Mouse (Mus musculus): ENCODE results near the gene Dock1. TPM values are rescaled to one million over a fixed set of nuclear protein-coding genes. Genes with fewer than 3 reads are reported as not detected.

Dock1 gene
- total and polyA plus RNA-seq, 3 experiments = not detected

- ATAC-seq (ENCODE audit: extremely low read depth, insufficient number of reproducible peaks, low FRiP score, poor library complexity, severe bottlenecking) (no peak), DNase-seq (ENCODE audit: low spot score) (no peak)
- Histone ChIP-seq H3K27me3 (ENCODE audit: insufficient read depth, low read length) (no peaks in the 10 kb centered on the region), H3K9me3 (replicated peaks) (peaks cover 63% of the 10 kb centered on the region), H3K4me3 (ENCODE audit: low read depth, low read length) (no peak overlapping the region), H3K4me1 (ENCODE audit: insufficient read depth, low read depth, low read length) (no peaks in the 10 kb centered on the region), H3K36me3 (replicated peaks) (no peaks in the 10 kb centered on the region)
- TF ChIP-seq GATA1 (IDR thresholded peaks at IDR 0.05; ENCODE audit: borderline replicate concordance, low read length) = no peak
- TF ChIP-seq POLR2AphosphoS5 (IDR thresholded peaks at IDR 0.05; ENCODE audit: insufficient replicate concordance, low read depth, low read length) = no peak
- TF ChIP-seq GATA2 (IDR thresholded peaks at IDR 0.05; ENCODE audit: borderline replicate concordance, low read depth, low read length) = no peak
- no peak for TF ChIP-seq TAL1 (conservative IDR thresholded peaks at IDR 0.05; ENCODE audit: low read depth, low read length)
- TF ChIP-seq CTCF (IDR thresholded peaks at IDR 0.05; ENCODE audit: low read depth, low read length) = no peak
Observed at GRCm38 (mm10) chr7:134809241-134809975, 139.0 kb downstream of the Dock1 start.

GRCm38 (mm10) chr7:134818471-134818870 is 148.0 kb downstream of the Dock1 start:
- H3K9me3 ChIP-seq (replicated peaks) = peaks cover 65% of the 10 kb centered on the region
- H3K4me3 ChIP-seq (ENCODE audit: low read depth, low read length) = no peak overlapping the region
- ATAC-seq (ENCODE audit: extremely low read depth, insufficient number of reproducible peaks, low FRiP score, poor library complexity, severe bottlenecking) (no peak), DNase-seq (ENCODE audit: low spot score) (no peak)
- no peaks in the 10 kb centered on the region for H3K4me1 ChIP-seq (ENCODE audit: insufficient read depth, low read depth, low read length)
- TF ChIP-seq TAL1 (conservative IDR thresholded peaks at IDR 0.05; ENCODE audit: low read depth, low read length) (no peak), CTCF (IDR thresholded peaks at IDR 0.05; ENCODE audit: low read depth, low read length) (no peak), POLR2AphosphoS5 (IDR thresholded peaks at IDR 0.05; ENCODE audit: insufficient replicate concordance, low read depth, low read length) (no peak), GATA2 (IDR thresholded peaks at IDR 0.05; ENCODE audit: borderline replicate concordance, low read depth, low read length) (no peak), GATA1 (IDR thresholded peaks at IDR 0.05; ENCODE audit: borderline replicate concordance, low read length) (no peak)
- H3K36me3 ChIP-seq (replicated peaks) = no peaks in the 10 kb centered on the region
- H3K27me3 ChIP-seq (ENCODE audit: insufficient read depth, low read length) = no peaks in the 10 kb centered on the region

GRCm38 (mm10) chr7:134821264-134821663 is 150.8 kb downstream of the Dock1 start:
- Histone ChIP-seq H3K27me3 (ENCODE audit: insufficient read depth, low read length) (no peaks in the 10 kb centered on the region), H3K4me1 (ENCODE audit: insufficient read depth, low read depth, low read length) (no peaks in the 10 kb centered on the region), H3K4me3 (ENCODE audit: low read depth, low read length) (no peak overlapping the region), H3K9me3 (replicated peaks) (peaks cover 66% of the 10 kb centered on the region), H3K36me3 (replicated peaks) (no peaks in the 10 kb centered on the region)
- DNase-seq (ENCODE audit: low spot score) (no peak), ATAC-seq (ENCODE audit: extremely low read depth, insufficient number of reproducible peaks, low FRiP score, poor library complexity, severe bottlenecking) (no peak)
- TF ChIP-seq POLR2AphosphoS5 (IDR thresholded peaks at IDR 0.05; ENCODE audit: insufficient replicate concordance, low read depth, low read length) (no peak), GATA2 (IDR thresholded peaks at IDR 0.05; ENCODE audit: borderline replicate concordance, low read depth, low read length) (no peak), TAL1 (conservative IDR thresholded peaks at IDR 0.05; ENCODE audit: low read depth, low read length) (no peak), GATA1 (IDR thresholded peaks at IDR 0.05; ENCODE audit: borderline replicate concordance, low read length) (no peak), CTCF (IDR thresholded peaks at IDR 0.05; ENCODE audit: low read depth, low read length) (no peak)

- TF ChIP-seq CTCF (IDR thresholded peaks at IDR 0.05; ENCODE audit: low read depth, low read length) (no peak), POLR2AphosphoS5 (IDR thresholded peaks at IDR 0.05; ENCODE audit: insufficient replicate concordance, low read depth, low read length) (no peak), GATA2 (IDR thresholded peaks at IDR 0.05; ENCODE audit: borderline replicate concordance, low read depth, low read length) (no peak), TAL1 (conservative IDR thresholded peaks at IDR 0.05; ENCODE audit: low read depth, low read length) (no peak), GATA1 (IDR thresholded peaks at IDR 0.05; ENCODE audit: borderline replicate concordance, low read length) (no peak)
- DNase-seq (ENCODE audit: low spot score) (no peak), ATAC-seq (ENCODE audit: extremely low read depth, insufficient number of reproducible peaks, low FRiP score, poor library complexity, severe bottlenecking) (no peak)
- no peaks in the 10 kb centered on the region for H3K27me3 ChIP-seq (ENCODE audit: insufficient read depth, low read length)
- H3K9me3 ChIP-seq (replicated peaks) = peaks cover 64% of the 10 kb centered on the region
- H3K4me3 ChIP-seq (ENCODE audit: low read depth, low read length) = no peak overlapping the region
- H3K36me3 ChIP-seq (replicated peaks) = no peaks in the 10 kb centered on the region
- H3K4me1 ChIP-seq (ENCODE audit: insufficient read depth, low read depth, low read length) = no peaks in the 10 kb centered on the region
Observed at GRCm38 (mm10) chr7:134822006-134822405, 151.6 kb downstream of the Dock1 start.

GRCm38 (mm10) chr7:134823891-134824290 is 153.4 kb downstream of the Dock1 start:
- Histone ChIP-seq H3K36me3 (replicated peaks) (no peaks in the 10 kb centered on the region), H3K4me3 (ENCODE audit: low read depth, low read length) (no peak overlapping the region), H3K4me1 (ENCODE audit: insufficient read depth, low read depth, low read length) (no peaks in the 10 kb centered on the region), H3K9me3 (replicated peaks) (peaks cover 61% of the 10 kb centered on the region), H3K27me3 (ENCODE audit: insufficient read depth, low read length) (no peaks in the 10 kb centered on the region)
- DNase-seq (ENCODE audit: low spot score) (no peak), ATAC-seq (ENCODE audit: extremely low read depth, insufficient number of reproducible peaks, low FRiP score, poor library complexity, severe bottlenecking) (no peak)
- no peak for TF ChIP-seq GATA2 (IDR thresholded peaks at IDR 0.05; ENCODE audit: borderline replicate concordance, low read depth, low read length)
- no peak for TF ChIP-seq CTCF (IDR thresholded peaks at IDR 0.05; ENCODE audit: low read depth, low read length)
- no peak for TF ChIP-seq GATA1 (IDR thresholded peaks at IDR 0.05; ENCODE audit: borderline replicate concordance, low read length)
- no peak for TF ChIP-seq TAL1 (conservative IDR thresholded peaks at IDR 0.05; ENCODE audit: low read depth, low read length)
- TF ChIP-seq POLR2AphosphoS5 (IDR thresholded peaks at IDR 0.05; ENCODE audit: insufficient replicate concordance, low read depth, low read length) = no peak

- DNase-seq (ENCODE audit: low spot score) = no peak
- Histone ChIP-seq H3K4me1 (ENCODE audit: insufficient read depth, low read depth, low read length) (no peaks in the 10 kb centered on the region), H3K4me3 (ENCODE audit: low read depth, low read length) (no peak overlapping the region), H3K36me3 (replicated peaks) (no peaks in the 10 kb centered on the region), H3K27me3 (ENCODE audit: insufficient read depth, low read length) (no peaks in the 10 kb centered on the region), H3K9me3 (replicated peaks) (peaks cover 62% of the 10 kb centered on the region)
- no peak for TF ChIP-seq GATA2 (IDR thresholded peaks at IDR 0.05; ENCODE audit: borderline replicate concordance, low read depth, low read length)
- no peak for TF ChIP-seq TAL1 (conservative IDR thresholded peaks at IDR 0.05; ENCODE audit: low read depth, low read length)
- TF ChIP-seq POLR2AphosphoS5 (IDR thresholded peaks at IDR 0.05; ENCODE audit: insufficient replicate concordance, low read depth, low read length) = no peak
- TF ChIP-seq CTCF (IDR thresholded peaks at IDR 0.05; ENCODE audit: low read depth, low read length) = no peak
- TF ChIP-seq GATA1 (IDR thresholded peaks at IDR 0.05; ENCODE audit: borderline replicate concordance, low read length) = no peak
- no peak for ATAC-seq (ENCODE audit: extremely low read depth, insufficient number of reproducible peaks, low FRiP score, poor library complexity, severe bottlenecking)
Observed at GRCm38 (mm10) chr7:134840066-134840465, 169.6 kb downstream of the Dock1 start.
